Mouse (Mus musculus) ES-E14 (cell line): ENCODE measurements around the gene Snapc4. TPM values are rescaled to one million over a fixed set of nuclear protein-coding genes. Genes with fewer than 3 reads are reported as not detected.

Experiments used
- DNase-seq: peaks from one replicate; pipeline ENCODE4 v3.0.0-alpha.2; 2013; ENCODE audit warnings: low read depth, low spot score
- H3K27ac ChIP-seq: 2 replicates; pipeline ENCODE4 v1.5.1; 2012; ENCODE audit warnings: low read depth, mild to moderate bottlenecking, low read length, moderate library complexity, mixed read lengths; ENCODE audit not compliant: poor library complexity, insufficient read depth, severe bottlenecking
- H3K36me3 ChIP-seq: 2 replicates; pipeline ENCODE4 v1.6.1; 2012; ENCODE audit warnings: mild to moderate bottlenecking, low read length, moderate library complexity, mixed read lengths; ENCODE audit not compliant: control insufficient read depth, poor library complexity, insufficient read depth, severe bottlenecking
- H3K4me1 ChIP-seq, 2 experiments: fragments of 150-350 bp in 1 of 2; sonication (generic) in 1 of 2; 2 replicates each; pipeline ENCODE4 v1.6.1; 2012; ENCODE audit warnings: low read length in 2 of 2, mild to moderate bottlenecking in 1 of 2, mixed read lengths in 1 of 2; ENCODE audit not compliant: control insufficient read depth in 2 of 2, insufficient read depth in 2 of 2, poor library complexity in 1 of 2
- H3K4me3 ChIP-seq, 2 experiments: fragments of 150-350 bp in 1 of 2; sonication (generic) in 1 of 2; 2 replicates each; pipeline ENCODE4 v1.5.1; 2012; ENCODE audit warnings: low read length in 2 of 2, low read depth in 1 of 2, mild to moderate bottlenecking in 1 of 2, mixed read lengths in 1 of 2; ENCODE audit not compliant: insufficient read depth in 1 of 2, poor library complexity in 1 of 2, severe bottlenecking in 1 of 2
- H3K9ac ChIP-seq: 2 replicates; pipeline ENCODE4 v1.6.1; 2012; ENCODE audit warnings: low read depth, mild to moderate bottlenecking, low read length, mixed read lengths; ENCODE audit not compliant: poor library complexity, insufficient read depth, severe bottlenecking
- H3K9me3 ChIP-seq: fragments of 150-350 bp; sonication (generic); 2 replicates; pipeline ENCODE4 v1.6.1; 2012; ENCODE audit warnings: low read depth, mild to moderate bottlenecking, low read length; ENCODE audit not compliant: control insufficient read depth, insufficient read depth
- CHD2 ChIP-seq: IDR thresholded peaks from 2 replicates; pipeline ENCODE4 v1.6.1; 2014; ENCODE audit warnings: mild to moderate bottlenecking, low read depth, low read length, inconsistent platforms
- HCFC1 ChIP-seq: IDR thresholded peaks from 2 replicates; pipeline ENCODE4 v1.6.1; 2012; ENCODE audit warnings: low read length, inconsistent platforms, borderline replicate concordance; ENCODE audit not compliant: insufficient read depth
- MAFK ChIP-seq: IDR thresholded peaks from 2 replicates; pipeline ENCODE4 v1.6.1; 2014; ENCODE audit warnings: mild to moderate bottlenecking, low read depth, low read length, inconsistent platforms; ENCODE audit not compliant: insufficient read depth
- ZC3H11A ChIP-seq: IDR thresholded peaks from 2 replicates; pipeline ENCODE4 v1.6.1; 2012; ENCODE audit warnings: low read depth, mild to moderate bottlenecking, inconsistent platforms, low read length, borderline replicate concordance
- ZNF384 ChIP-seq: IDR thresholded peaks from 2 replicates; pipeline ENCODE4 v1.6.1; 2012; ENCODE audit warnings: low read depth, low read length, inconsistent platforms
- in situ Hi-C, 2 experiments: fragments of 600-800 bp; cut with MboI; formaldehyde crosslinking; loops; one replicate each; pipeline ENCODE4 v1.15.1; 2025; ENCODE audit warnings: low sequenced_read_pairs in 2 of 2, inconsistent platforms in 1 of 2; ENCODE audit not compliant: unreplicated experiment in 2 of 2
- total RNA-seq: library from RNA; depleted of rRNA; stranded (reverse); fragments of 300-350 nt; gene quantifications from 2 replicates; pipeline ENCODE4 v1.2.3, GENCODE M21; 2012

Snapc4 gene
- total RNA-seq, 1 experiment: 79.2 TPM

GRCm38 (mm10) chr2:26315925-26316311 lies 64.5 kb downstream of the Snapc4 start:
- no peaks in the 10 kb centered on the region for H3K9me3 ChIP-seq
- no peak for DNase-seq
- TF ChIP-seq ZNF384 (no peak), MAFK (no peak), ZC3H11A (no peak), HCFC1 (no peak), CHD2 (no peak)
- H3K36me3 ChIP-seq: no peaks in the 10 kb centered on the region
- peak overlapping the region; percentile 54 to 79 for H3K4me3 ChIP-seq
- peaks cover 0 to 12% of the 10 kb centered on the region in 2 experiments; a peak in 1 of 4 replicates for H3K4me1 ChIP-seq
- H3K9ac ChIP-seq: peak overlapping the region; percentile 71
- in situ Hi-C loops: loop anchor here in 1 of 2 experiments (25.0 kb wide), 1 partner anchor 246 kb away; no protein-coding TSS in a partner anchor
- no peak overlapping the region for H3K27ac ChIP-seq

GRCm38 (mm10) chr2:26315072-26315924 lies 65.2 kb downstream of the Snapc4 start, which contains the start of gene Gpsm1:
Gene Gpsm1 (plus strand): TSS chr2:26315515.
- H3K4me3 ChIP-seq: peak within 1 kb of the TSS; percentile 54 to 79
- no peaks in the 10 kb centered on the region for H3K9me3 ChIP-seq
- peaks cover 0 to 12% of the 10 kb centered on the region in 2 experiments; a peak in 1 of 4 replicates for H3K4me1 ChIP-seq
- no peak for DNase-seq
- TF ChIP-seq ZNF384 (no peak), ZC3H11A (no peak), MAFK (no peak), HCFC1 (no peak), CHD2 (no peak)
- no peaks in the 10 kb centered on the region for H3K36me3 ChIP-seq
- in situ Hi-C loops: loop anchor here in 1 of 2 experiments (25.0 kb wide), 1 partner anchor 247 kb away; no protein-coding TSS in a partner anchor
- H3K27ac ChIP-seq: no peak within 1 kb of the TSS
- H3K9ac ChIP-seq: peak within 1 kb of the TSS; percentile 71

- no peaks in the 10 kb centered on the region for H3K9me3 ChIP-seq
- TF ChIP-seq CHD2: no peak
- no peak for TF ChIP-seq ZNF384
- TF ChIP-seq HCFC1: no peak
- TF ChIP-seq MAFK: no peak
- TF ChIP-seq ZC3H11A: no peak
- H3K27ac ChIP-seq: no peak overlapping the region
- no peak for DNase-seq
- in situ Hi-C loops: loop anchor here in 1 of 2 experiments (25.0 kb wide), 1 partner anchor 248 kb away; no protein-coding TSS in a partner anchor
- no peaks in the 10 kb centered on the region for H3K36me3 ChIP-seq
- H3K4me3 ChIP-seq: no peak overlapping the region
- no peak overlapping the region for H3K9ac ChIP-seq
- H3K4me1 ChIP-seq: peaks cover 0 to 14% of the 10 kb centered on the region in 2 experiments; a peak in 1 of 4 replicates
These were observed 66.0 kb downstream of the Snapc4 start for GRCm38 (mm10) chr2:26314281-26315071.

GRCm38 (mm10) chr2:26313394-26313793 lies 67.1 kb downstream of the Snapc4 start:
- Histone ChIP-seq H3K9ac (no peak overlapping the region), H3K4me3 (no peak overlapping the region), H3K4me1 (peaks cover 0 to 14% of the 10 kb centered on the region in 2 experiments; a peak in 1 of 4 replicates), H3K9me3 (no peaks in the 10 kb centered on the region), H3K27ac (no peak overlapping the region), H3K36me3 (no peaks in the 10 kb centered on the region)
- in situ Hi-C loops: loop anchor here in 1 of 2 experiments (25.0 kb wide), 1 partner anchor 249 kb away; no protein-coding TSS in a partner anchor
- TF ChIP-seq HCFC1 (no peak), ZNF384 (no peak), ZC3H11A (no peak), CHD2 (no peak), MAFK (no peak)
- no peak for DNase-seq
